Mouse (Mus musculus) splenic B cell, adult 2 months (primary cell): ENCODE measurements around the gene Osbp.
"Not testable (repeated sequence)": the region's sequence is repeated elsewhere in the genome, so short reads cannot be mapped to it uniquely, and the experiment has no call there.

Source experiments
- DNase-seq: peaks from one replicate; pipeline ENCODE4 v3.0.0-alpha.2; 2011; ENCODE audit warnings: low read depth, low spot score
- H3K27me3 ChIP-seq: 2 replicates; pipeline ENCODE4 v1.6.1; 2012; ENCODE audit warnings: mild to moderate bottlenecking, low read length, moderate library complexity, mixed read lengths; ENCODE audit not compliant: control insufficient read depth, poor library complexity, insufficient read depth, severe bottlenecking
- H3K36me3 ChIP-seq: 2 replicates; pipeline ENCODE4 v1.6.1; 2012; ENCODE audit warnings: mild to moderate bottlenecking, low read length, moderate library complexity, mixed read lengths; ENCODE audit not compliant: control insufficient read depth, poor library complexity, insufficient read depth, severe bottlenecking

Gene Osbp

DNA sequence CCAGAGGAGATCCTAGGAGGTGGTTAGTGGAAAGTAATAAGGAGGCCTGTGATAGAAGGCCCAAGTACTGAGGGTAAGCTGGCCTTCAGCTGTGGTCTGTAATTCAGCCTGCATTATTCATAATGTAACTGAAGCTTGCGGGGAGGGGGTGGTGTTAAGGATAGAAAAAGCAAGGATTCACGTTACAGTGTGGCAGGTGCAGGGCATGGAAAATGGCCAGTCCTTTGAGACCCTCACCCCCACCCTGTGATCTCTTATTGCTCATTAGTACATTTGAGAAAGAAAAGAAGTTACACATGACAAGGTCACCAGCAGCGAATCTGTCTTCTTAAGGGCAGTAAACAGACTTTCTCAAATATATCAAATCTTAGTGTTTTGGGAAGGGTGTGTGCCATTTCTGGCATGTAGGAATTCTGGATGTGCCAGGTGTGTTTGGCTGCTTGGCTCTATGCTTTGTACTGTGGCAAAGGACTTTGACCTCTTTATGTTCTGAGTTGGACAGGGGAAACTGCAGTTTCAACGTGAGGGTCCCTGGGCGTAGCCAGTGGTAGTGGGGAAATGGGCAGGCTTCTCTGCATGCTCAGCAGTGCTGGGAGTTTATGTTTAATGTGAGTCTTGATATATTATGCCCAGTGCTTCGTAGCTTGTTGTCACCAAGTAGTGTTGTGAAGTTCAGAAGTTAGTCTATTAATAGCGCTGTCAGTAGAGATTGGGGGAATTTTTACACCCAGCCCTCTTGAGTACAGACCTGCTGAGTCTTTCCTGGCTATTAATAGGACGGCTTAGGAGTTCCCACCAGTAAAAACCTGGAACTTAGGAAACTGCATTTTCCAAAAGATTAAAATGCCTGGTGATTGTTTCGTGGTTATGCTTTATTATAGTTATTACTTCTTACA, 3.7 kb downstream of the Osbp start:
- DNase-seq = no peak
- Histone ChIP-seq H3K27me3 (no peaks in the 10 kb centered on the region), H3K36me3 (peaks cover 5% of the 10 kb centered on the region)

GRCm38 (mm10) chr19:11973511-11974222, 7.9 kb downstream of the Osbp start:
- no peaks in the 10 kb centered on the region for H3K27me3 ChIP-seq
- DNase-seq = peak; percentile 56
- H3K36me3 ChIP-seq = peaks cover 18% of the 10 kb centered on the region

GRCm38 (mm10) chr19:11974223-11974540, 8.4 kb downstream of the Osbp start:
- H3K36me3 ChIP-seq = peaks cover 20% of the 10 kb centered on the region
- no peak for DNase-seq
- H3K27me3 ChIP-seq = no peaks in the 10 kb centered on the region

- no peaks in the 10 kb centered on the region for H3K27me3 ChIP-seq
- DNase-seq = no peak
- peaks cover 22% of the 10 kb centered on the region for H3K36me3 ChIP-seq
Measured at GRCm38 (mm10) chr19:11975683-11976082, 9.9 kb downstream of the Osbp start.

DNA sequence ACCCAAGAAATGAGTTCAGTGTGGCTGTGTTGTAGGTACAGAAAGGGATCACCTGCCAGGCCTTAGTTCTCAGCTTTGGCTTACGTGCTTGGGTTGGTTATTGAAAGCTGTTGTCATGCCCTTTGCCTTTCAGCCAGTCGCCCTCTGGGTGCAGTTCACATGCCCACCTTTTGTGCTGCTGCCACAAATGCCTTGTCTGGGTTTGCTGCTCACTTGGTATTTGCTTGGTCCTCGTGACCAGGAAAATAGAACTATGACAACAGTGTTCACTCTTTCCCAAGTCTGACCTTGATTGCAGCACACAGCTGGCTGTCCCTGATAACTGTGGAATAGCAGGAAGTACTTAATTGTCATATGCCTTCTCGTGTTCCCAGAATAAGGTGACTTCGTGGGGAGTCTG, 11.6 kb downstream of the Osbp start:
- no peak for DNase-seq
- Histone ChIP-seq H3K36me3 (peaks cover 24% of the 10 kb centered on the region), H3K27me3 (no peaks in the 10 kb centered on the region)

DNA sequence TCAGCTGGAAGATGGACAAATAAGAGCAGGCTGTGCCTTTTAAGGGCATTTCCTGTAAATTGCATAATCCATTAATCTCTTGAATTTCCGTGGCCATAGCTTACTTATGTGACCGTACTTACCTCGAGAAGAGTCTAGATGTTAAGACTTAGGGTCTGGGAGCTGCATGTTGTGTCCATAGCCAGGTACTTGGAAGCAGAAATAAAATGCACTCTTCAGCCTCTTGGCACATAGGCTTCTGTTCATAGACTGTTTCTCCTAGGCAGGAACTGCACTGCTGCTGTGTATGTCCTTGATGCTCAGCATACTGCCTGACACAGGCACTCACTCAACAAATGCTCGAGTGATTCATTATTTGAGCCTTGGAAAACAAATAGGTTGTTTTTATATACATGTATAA, 14.7 kb downstream of the Osbp start:
- no peak for DNase-seq
- H3K36me3 ChIP-seq = peaks cover 26% of the 10 kb centered on the region
- H3K27me3 ChIP-seq = no peaks in the 10 kb centered on the region

- DNase-seq = not testable (repeated sequence)
- peaks cover 20% of the 10 kb centered on the region for H3K36me3 ChIP-seq
Measured at GRCm38 (mm10) chr19:11984614-11985013, 18.9 kb downstream of the Osbp start.

DNA sequence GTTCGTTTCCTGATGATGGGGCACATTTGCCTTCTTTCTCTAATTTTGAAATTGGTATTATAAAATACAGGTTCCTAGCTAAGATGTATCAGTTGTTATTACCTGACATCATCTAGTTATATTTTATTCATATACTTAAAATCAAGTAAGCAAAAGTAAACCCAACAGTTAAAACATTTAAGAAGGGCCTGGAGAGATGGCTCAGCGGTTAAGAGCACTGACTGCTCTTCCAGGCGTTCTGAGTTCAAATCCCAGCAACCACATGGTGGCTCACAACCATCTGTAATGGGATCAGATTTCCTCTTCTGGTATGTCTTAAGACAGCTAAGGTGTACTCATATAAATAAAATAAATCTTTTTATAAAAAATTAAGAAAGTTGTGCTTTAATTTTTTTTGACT, 22.1 kb downstream of the Osbp start:
- no peak for DNase-seq
- H3K36me3 ChIP-seq = peaks cover 15% of the 10 kb centered on the region
- H3K27me3 ChIP-seq = no peaks in the 10 kb centered on the region

More at GRCm38 (mm10) chr19:11984614-11985013, 18.9 kb downstream of the Osbp start:
- not testable (repeated sequence) for H3K27me3 ChIP-seq

DNA sequence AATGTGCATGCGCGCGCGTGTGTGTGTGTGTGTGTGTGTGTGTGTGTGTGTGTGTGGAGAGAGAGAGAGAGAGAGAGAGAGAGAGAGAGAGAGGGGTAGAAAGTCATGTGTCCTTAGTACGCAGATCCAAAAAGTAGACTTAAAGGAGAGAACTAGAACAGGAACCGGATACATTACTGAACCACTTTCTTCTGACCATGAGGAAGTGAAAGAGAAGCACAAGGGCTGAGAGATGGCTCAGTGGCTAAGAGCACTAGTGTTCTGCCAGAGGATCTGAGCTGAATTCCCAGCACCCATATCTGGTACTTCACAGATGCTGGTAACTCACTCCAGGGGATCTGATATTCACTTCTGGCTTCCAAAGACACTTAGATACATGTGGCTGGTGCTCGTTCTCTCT, 23.6 kb downstream of the Osbp start:
- DNase-seq = peak; percentile 77
- H3K36me3 ChIP-seq = peaks cover 9% of the 10 kb centered on the region
- no peaks in the 10 kb centered on the region for H3K27me3 ChIP-seq

GRCm38 (mm10) chr19:11992034-11992433, 26.3 kb downstream of the Osbp start:
- DNase-seq = no peak
- Histone ChIP-seq H3K27me3 (no peaks in the 10 kb centered on the region), H3K36me3 (peaks cover 7% of the 10 kb centered on the region)

DNA sequence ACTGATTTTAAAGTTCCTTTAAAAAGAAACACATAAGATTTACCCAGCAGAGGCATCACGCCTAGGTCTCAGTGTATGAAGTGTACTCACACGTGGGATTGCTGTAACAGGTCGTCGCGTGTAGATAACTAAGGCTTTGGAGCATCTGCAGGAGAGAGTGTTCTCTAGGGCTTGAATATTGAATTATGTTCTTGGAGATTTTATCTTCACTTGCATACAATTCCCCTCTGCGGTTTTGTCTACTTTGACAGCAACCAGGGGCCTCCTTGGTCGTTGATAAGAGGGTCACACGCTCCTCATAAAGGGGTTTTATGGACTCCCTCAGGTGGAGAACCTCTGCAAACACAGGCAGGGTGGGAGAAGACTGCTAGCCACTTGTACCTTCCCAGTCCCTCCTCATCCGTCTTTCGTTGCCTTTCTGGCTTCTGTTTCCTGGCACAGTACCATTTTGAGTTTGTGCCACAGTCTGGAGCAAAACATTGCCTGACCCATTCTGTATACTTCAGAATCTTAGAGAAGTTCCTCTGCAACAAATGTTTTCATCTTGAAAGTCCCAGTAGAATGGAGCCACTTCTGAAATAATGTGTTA, 26.8 kb downstream of the Osbp start:
- DNase-seq = no peak
- H3K27me3 ChIP-seq = no peaks in the 10 kb centered on the region
- H3K36me3 ChIP-seq = peaks cover 5% of the 10 kb centered on the region

DNA sequence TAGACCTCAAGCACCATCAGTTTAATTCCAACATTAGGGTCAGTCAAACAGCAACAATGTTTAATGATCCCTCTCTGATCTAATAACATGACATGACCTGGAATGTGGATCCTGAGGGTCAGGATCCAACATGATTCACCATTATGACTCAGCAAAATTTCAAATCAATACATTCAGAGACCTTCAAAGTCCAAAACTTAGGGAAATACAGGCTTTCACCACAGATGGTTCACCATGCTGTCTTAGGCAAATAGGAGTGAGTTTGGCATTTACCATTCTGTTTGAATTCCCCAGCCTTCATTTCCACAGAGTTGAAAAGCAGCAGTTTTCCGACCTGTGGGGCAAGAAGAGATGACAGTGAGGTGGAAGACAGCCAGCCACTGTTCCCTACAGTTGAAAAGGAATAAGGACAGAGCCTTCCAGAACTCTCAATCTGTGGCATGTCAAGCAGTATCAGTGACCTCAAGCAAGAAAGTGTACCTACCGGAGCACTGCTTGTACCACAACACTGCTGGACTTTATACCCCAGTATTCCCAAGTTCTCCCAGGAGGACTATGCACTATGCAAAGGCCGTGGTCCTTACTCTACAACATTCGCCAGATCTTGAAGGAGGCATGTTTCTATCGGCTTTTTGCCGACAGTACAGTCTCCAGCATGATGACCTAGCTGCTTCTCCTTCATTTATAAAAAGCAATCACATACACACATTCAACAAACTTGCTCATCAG, 29.1 kb downstream of the Osbp start:
- peaks cover 3% of the 10 kb centered on the region for H3K36me3 ChIP-seq
- no peak for DNase-seq
- no peaks in the 10 kb centered on the region for H3K27me3 ChIP-seq

GRCm38 (mm10) chr19:11995722-11996448, 30.1 kb downstream of the Osbp start:
- H3K27me3 ChIP-seq = no peaks in the 10 kb centered on the region
- DNase-seq = no peak
- H3K36me3 ChIP-seq = peaks cover 3% of the 10 kb centered on the region

DNA sequence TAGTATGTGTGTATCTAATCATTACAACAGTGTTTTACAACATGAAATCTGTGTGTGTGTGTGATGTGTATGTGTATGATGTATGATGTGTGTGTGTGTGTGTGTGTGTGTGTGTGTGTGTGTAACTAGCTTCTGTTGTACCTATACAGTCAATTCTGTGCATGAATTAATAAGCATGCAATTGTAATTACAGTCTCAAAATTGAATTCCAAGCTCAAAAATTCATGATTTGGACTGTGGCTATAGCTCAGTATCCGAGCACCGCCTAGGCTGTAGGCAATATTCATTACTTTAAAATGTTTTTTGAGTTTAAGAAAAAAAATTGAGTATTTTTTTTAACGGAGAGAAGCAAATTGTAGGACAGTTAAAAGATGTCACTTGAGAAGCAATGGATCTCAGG, 35.9 kb downstream of the Osbp start:
- DNase-seq = no peak
- H3K27me3 ChIP-seq = no peaks in the 10 kb centered on the region
- no peaks in the 10 kb centered on the region for H3K36me3 ChIP-seq
